21 mouse cellular contexts compared by ENCODE assay signal in genomic region chr9:22337217-22337616, GRCm38 (mm10).
"Had no signal": no experiment of that assay in that cellular context is flagged by ENCODE, and none has a peak within 500 bp of the region (broad histone marks: within the 10 kb centered on the region; RNA-seq: fewer than 3 reads in every experiment).

No protein-coding gene starts in this region.

- H3K9me3 ChIP-seq: midbrain, embryonic 10.5 days; midbrain, embryonic 13.5 days; neural tube, embryonic 13.5 days; stomach, embryonic 15.5 days had no signal

- H3K27me3 ChIP-seq: midbrain, embryonic 13.5 days; neural tube, embryonic 13.5 days; stomach, embryonic 15.5 days had no signal

- H3K4me3 ChIP-seq: layer of hippocampus, adult 2 months; midbrain, embryonic 10.5 days; midbrain, embryonic 13.5 days; myocyte; neural tube, embryonic 13.5 days; stomach, embryonic 15.5 days had no signal

- H3K4me2 ChIP-seq: liver, embryonic 11.5 days; lung, embryonic 14.5 days; midbrain, embryonic 13.5 days; neural tube, embryonic 13.5 days; stomach, embryonic 15.5 days had no signal

- DNase-seq: kidney, adult 18-20 months; kidney, adult 9 months; kidney, postnatal 14 days; kidney, postnatal 4 days; layer of hippocampus, adult 9-11 months; lung, embryonic 14.5 days; retina, postnatal 1 day; right cerebral cortex, postnatal 25 days; spleen, adult 18-20 months; thymus, adult 18-20 months; thymus, postnatal 36 days had no signal

- H3K4me1 ChIP-seq: midbrain, embryonic 10.5 days; midbrain, embryonic 13.5 days; neural tube, embryonic 13.5 days; stomach, embryonic 15.5 days had no signal

- H3K9ac ChIP-seq: lung, embryonic 14.5 days; midbrain, embryonic 13.5 days; neural tube, embryonic 13.5 days; stomach, embryonic 15.5 days had no signal

- ATAC-seq: lung, postnatal 0 days; midbrain, embryonic 13.5 days; midbrain, embryonic 16.5 days had no signal

- H3K27ac ChIP-seq: layer of hippocampus, adult 2 months; macrophage; midbrain, embryonic 10.5 days; midbrain, embryonic 13.5 days; neural tube, embryonic 13.5 days; stomach, embryonic 15.5 days had no signal
